Mouse (Mus musculus): Measurements from ENCODE around the gene Gm13030. TPM values are rescaled to one million over a fixed set of nuclear protein-coding genes. Genes with fewer than 3 reads are reported as not detected.

Gm13030 gene
- polyA plus RNA-seq, 1 experiment from 2014 or later = not detected

GRCm38 (mm10) chr4:138859728-138860127 is 14.0 kb downstream of the Gm13030 start:
- ATAC-seq = peak; percentile 81
- H3K36me3 ChIP-seq (ENCODE audit: insufficient read depth, low read length) = no peaks in the 10 kb centered on the region
- no peak overlapping the region for H3K9ac ChIP-seq (replicated peaks; ENCODE audit: low read depth)
- peak; percentile 68 for DNase-seq (ENCODE audit: low spot score)
- 3% methylated on average over 12 of the region's 13 CpGs for WGBS
- H3K4me1 ChIP-seq (ENCODE audit: insufficient read depth, low read depth, low read length) = no peaks in the 10 kb centered on the region
- no peak for TF ChIP-seq EP300 (IDR thresholded peaks at IDR 0.05)
- peak; percentile 74 for TF ChIP-seq CTCF (IDR thresholded peaks at IDR 0.05)
- H3K27ac ChIP-seq (ENCODE audit: low read length) = no peak overlapping the region
- no peaks in the 10 kb centered on the region for H3K9me3 ChIP-seq (ENCODE audit: low read length)
- no peak overlapping the region for H3K4me2 ChIP-seq (replicated peaks; ENCODE audit: low read depth, low read length)
- H3K4me3 ChIP-seq (ENCODE audit: low read depth, low read length) = no peak overlapping the region
- no peaks in the 10 kb centered on the region for H3K27me3 ChIP-seq (replicated peaks; ENCODE audit: insufficient read depth, low read length)

- 18% methylated on average over 9 of the region's 9 CpGs for WGBS
- peak; percentile 52; the same call in 1 of the 2 replicates for ATAC-seq
- Histone ChIP-seq H3K27me3 (replicated peaks; ENCODE audit: insufficient read depth, low read length) (no peaks in the 10 kb centered on the region), H3K9ac (replicated peaks; ENCODE audit: low read depth) (no peak overlapping the region), H3K4me1 (ENCODE audit: insufficient read depth, low read depth, low read length) (no peaks in the 10 kb centered on the region), H3K9me3 (ENCODE audit: low read length) (no peaks in the 10 kb centered on the region), H3K4me3 (ENCODE audit: low read depth, low read length) (no peak overlapping the region), H3K36me3 (ENCODE audit: insufficient read depth, low read length) (no peaks in the 10 kb centered on the region), H3K27ac (ENCODE audit: low read length) (no peak overlapping the region), H3K4me2 (replicated peaks; ENCODE audit: low read depth, low read length) (no peak overlapping the region)
- peak; percentile 47 for DNase-seq (ENCODE audit: low spot score)
- TF ChIP-seq CTCF (IDR thresholded peaks at IDR 0.05) (peak; percentile 52), EP300 (IDR thresholded peaks at IDR 0.05) (no peak)
These were observed 14.5 kb downstream of the Gm13030 start for GRCm38 (mm10) chr4:138859245-138859644.

- DNase-seq (ENCODE audit: low spot score) (no peak), ATAC-seq (no peak)
These were observed 15.3 kb downstream of the Gm13030 start for GRCm38 (mm10) chr4:138858446-138858845.

GRCm38 (mm10) chr4:138857576-138857975 is 16.2 kb downstream of the Gm13030 start:
- ATAC-seq = no peak
- WGBS = 66% methylated on average over 10 of the region's 10 CpGs

More at GRCm38 (mm10) chr4:138858446-138858845, 15.3 kb downstream of the Gm13030 start:
- H3K27me3 ChIP-seq (replicated peaks; ENCODE audit: insufficient read depth, low read length) = no peaks in the 10 kb centered on the region
- H3K36me3 ChIP-seq (ENCODE audit: insufficient read depth, low read length) = no peaks in the 10 kb centered on the region
- TF ChIP-seq CTCF (IDR thresholded peaks at IDR 0.05) (no peak), EP300 (IDR thresholded peaks at IDR 0.05) (no peak)
- H3K9me3 ChIP-seq (ENCODE audit: low read length) = no peaks in the 10 kb centered on the region
- H3K4me1 ChIP-seq (ENCODE audit: insufficient read depth, low read depth, low read length) = no peaks in the 10 kb centered on the region
- no peak overlapping the region for H3K4me2 ChIP-seq (replicated peaks; ENCODE audit: low read depth, low read length)
- no peak overlapping the region for H3K9ac ChIP-seq (replicated peaks; ENCODE audit: low read depth)
- no peak overlapping the region for H3K4me3 ChIP-seq (ENCODE audit: low read depth, low read length)
- H3K27ac ChIP-seq (ENCODE audit: low read length) = no peak overlapping the region
- 73% methylated on average over 15 of the region's 15 CpGs for WGBS

GRCm38 (mm10) chr4:138856491-138856890 is 17.3 kb downstream of the Gm13030 start:
- no peaks in the 10 kb centered on the region for H3K36me3 ChIP-seq (ENCODE audit: insufficient read depth, low read length)
- no peaks in the 10 kb centered on the region for H3K27me3 ChIP-seq (replicated peaks; ENCODE audit: insufficient read depth, low read length)
- TF ChIP-seq CTCF (IDR thresholded peaks at IDR 0.05) = peak; percentile 100
- TF ChIP-seq EP300 (IDR thresholded peaks at IDR 0.05) = no peak
- DNase-seq (ENCODE audit: low spot score) (peak; percentile 79), ATAC-seq (peak; percentile 37; the same call in 1 of the 2 replicates)
- no peak overlapping the region for H3K4me3 ChIP-seq (ENCODE audit: low read depth, low read length)
- H3K4me1 ChIP-seq (ENCODE audit: insufficient read depth, low read depth, low read length) = no peaks in the 10 kb centered on the region
- H3K27ac ChIP-seq (ENCODE audit: low read length) = no peak overlapping the region
- WGBS = 18% methylated on average over 7 of the region's 7 CpGs
- H3K9me3 ChIP-seq (ENCODE audit: low read length) = no peaks in the 10 kb centered on the region
- H3K4me2 ChIP-seq (replicated peaks; ENCODE audit: low read depth, low read length) = no peak overlapping the region
- H3K9ac ChIP-seq (replicated peaks; ENCODE audit: low read depth) = no peak overlapping the region

More at GRCm38 (mm10) chr4:138857576-138857975, 16.2 kb downstream of the Gm13030 start:
- no peaks in the 10 kb centered on the region for H3K27me3 ChIP-seq (replicated peaks; ENCODE audit: insufficient read depth, low read length)
- no peak for TF ChIP-seq EP300 (IDR thresholded peaks at IDR 0.05)
- no peak for TF ChIP-seq CTCF (IDR thresholded peaks at IDR 0.05)
- no peak overlapping the region for H3K4me3 ChIP-seq (ENCODE audit: low read depth, low read length)
- H3K9me3 ChIP-seq (ENCODE audit: low read length) = no peaks in the 10 kb centered on the region
- no peak overlapping the region for H3K4me2 ChIP-seq (replicated peaks; ENCODE audit: low read depth, low read length)
- no peak for DNase-seq (ENCODE audit: low spot score)
- no peaks in the 10 kb centered on the region for H3K36me3 ChIP-seq (ENCODE audit: insufficient read depth, low read length)
- no peak overlapping the region for H3K9ac ChIP-seq (replicated peaks; ENCODE audit: low read depth)
- H3K27ac ChIP-seq (ENCODE audit: low read length) = no peak overlapping the region
- no peaks in the 10 kb centered on the region for H3K4me1 ChIP-seq (ENCODE audit: insufficient read depth, low read depth, low read length)

GRCm38 (mm10) chr4:138855092-138855632 is 18.6 kb downstream of the Gm13030 start:
- H3K36me3 ChIP-seq (ENCODE audit: insufficient read depth, low read length) = no peaks in the 10 kb centered on the region

More at GRCm38 (mm10) chr4:138855092-138855632, 18.6 kb downstream of the Gm13030 start:
- Histone ChIP-seq H3K9me3 (ENCODE audit: low read length) (no peaks in the 10 kb centered on the region), H3K27me3 (replicated peaks; ENCODE audit: insufficient read depth, low read length) (no peaks in the 10 kb centered on the region), H3K27ac (ENCODE audit: low read length) (no peak overlapping the region), H3K9ac (replicated peaks; ENCODE audit: low read depth) (no peak overlapping the region), H3K4me2 (replicated peaks; ENCODE audit: low read depth, low read length) (no peak overlapping the region), H3K4me1 (ENCODE audit: insufficient read depth, low read depth, low read length) (no peaks in the 10 kb centered on the region), H3K4me3 (ENCODE audit: low read depth, low read length) (no peak overlapping the region)
- ATAC-seq (no peak), DNase-seq (ENCODE audit: low spot score) (no peak)
- 77% methylated on average over 9 of the region's 9 CpGs for whole genome bisulfite sequencing
- TF ChIP-seq CTCF (IDR thresholded peaks at IDR 0.05) (no peak), EP300 (IDR thresholded peaks at IDR 0.05) (no peak)

Measured in lung, postnatal 0 days (tissue).